Comparison of ENCODE assay signal across 8 mouse cellular contexts in genomic region chr1:168356970-168357441, GRCm38 (mm10).
A peak's percentile ranks its signal among the peaks of the same experiment; 100 is the strongest.
DNase-seq lines count a peak whose midpoint lies in the region; ATAC-seq and TF ChIP-seq lines count a peak whose summit lies in the region.

No protein-coding gene starts in this region.

- peak overlapping the region; percentile 33 for H3K4me2 ChIP-seq in intestine, embryonic 15.5 days (replicated peaks)
- 0 out of 2 replicates have a peak overlapping the region, but pooled peaks have one; percentile 5 for H3K4me2 ChIP-seq in liver, embryonic 14.5 days (ENCODE audit: low read depth)
- peak overlapping the region; percentile 2; the same call in 1 of the 2 replicates for H3K4me2 ChIP-seq in stomach, postnatal 0 days (replicated peaks; ENCODE audit: low read depth)

- no peaks in the 10 kb centered on the region; the same call in 1 of the 2 replicates for H3K36me3 ChIP-seq in ES-E14 (ENCODE audit: control insufficient read depth, insufficient read depth, low read length, poor library complexity, severe bottlenecking)
- no peaks in the 10 kb centered on the region for H3K36me3 ChIP-seq in intestine, embryonic 15.5 days
- no peaks in the 10 kb centered on the region for H3K36me3 ChIP-seq in liver, embryonic 14.5 days (replicated peaks; ENCODE audit: control insufficient read depth, insufficient read depth, low read depth)
- no peaks in the 10 kb centered on the region for H3K36me3 ChIP-seq in stomach, postnatal 0 days (ENCODE audit: control insufficient read depth, insufficient read depth, low read length)

- in situ Hi-C loops in ES-E14 (cut with MboI; ENCODE audit: low sequenced_read_pairs in 2 of 2, unreplicated experiment in 2 of 2): no loop called here

- no peak for TF ChIP-seq EP300 in liver, embryonic 14.5 days (IDR thresholded peaks at IDR 0.05; ENCODE audit: low read depth)
- no peak for TF ChIP-seq EP300 in stomach, postnatal 0 days (optimal IDR thresholded peaks at IDR 0.05)

- TF ChIP-seq CTCF in liver, embryonic 14.5 days (IDR thresholded peaks at IDR 0.05; ENCODE audit: low read depth): no peak
- TF ChIP-seq CTCF in stomach, postnatal 0 days (IDR thresholded peaks at IDR 0.05; ENCODE audit: low read depth): no peak

- H3K4me3 ChIP-seq in ES-E14 (ENCODE audit: insufficient read depth in 1 of 2, low read depth in 1 of 2, low read length in 2 of 2, poor library complexity in 1 of 2, severe bottlenecking in 1 of 2): peak overlapping the region in 1 of 2 experiments; percentile 31; a peak in 1 of 4 replicates
- H3K4me3 ChIP-seq in intestine, embryonic 15.5 days (replicated peaks): no peak overlapping the region
- no peak overlapping the region for H3K4me3 ChIP-seq in liver, embryonic 14.5 days (ENCODE audit: insufficient read depth in 1 of 2, low read depth in 2 of 2, low read length in 2 of 2)
- H3K4me3 ChIP-seq in stomach, postnatal 0 days (ENCODE audit: low read depth, low read length): 0 out of 2 replicates have a peak overlapping the region, but pooled peaks have one; percentile 14

- 34% methylated on average over 14 of the region's 14 CpGs for WGBS in intestine, embryonic 15.5 days
- WGBS in liver, embryonic 14.5 days (ENCODE audit: insufficient replicate concordance): 19% methylated on average over 14 of the region's 14 CpGs
- 35% methylated on average over 14 of the region's 14 CpGs for WGBS in stomach, postnatal 0 days

- peak; percentile 33 for DNase-seq in ES-E14 (ENCODE audit: low read depth, low spot score)
- peak; percentile 73 for DNase-seq in embryo, embryonic 10 days (ENCODE audit: low spot score)
- DNase-seq in liver, embryonic 14.5 days (ENCODE audit: low read depth in 3 of 3, low spot score in 3 of 3): no peak
- peak; percentile 79 for DNase-seq in stomach, postnatal 0 days (ENCODE audit: low spot score)
- DNase-seq in natural killer cell, adult 2 months (ENCODE audit: low spot score in 2 of 2): no peak
- DNase-seq in adrenal gland, adult 8-10 months: no peak
- no peak for DNase-seq in adipocyte (ENCODE audit: low spot score)

- H3K9ac ChIP-seq in ES-E14 (ENCODE audit: insufficient read depth, low read depth, low read length, poor library complexity, severe bottlenecking): no peak overlapping the region; the same call in 1 of the 2 replicates
- H3K9ac ChIP-seq in intestine, embryonic 15.5 days: no peak overlapping the region
- no peak overlapping the region for H3K9ac ChIP-seq in liver, embryonic 14.5 days (replicated peaks)
- H3K9ac ChIP-seq in stomach, postnatal 0 days (ENCODE audit: low read length): no peak overlapping the region

- H3K9me3 ChIP-seq in ES-E14 (ENCODE audit: control insufficient read depth, insufficient read depth, low read depth, low read length): no peaks in the 10 kb centered on the region
- no peaks in the 10 kb centered on the region for H3K9me3 ChIP-seq in intestine, embryonic 15.5 days
- no peaks in the 10 kb centered on the region for H3K9me3 ChIP-seq in liver, embryonic 14.5 days (ENCODE audit: control insufficient read depth, low read length)
- no peaks in the 10 kb centered on the region for H3K9me3 ChIP-seq in stomach, postnatal 0 days (ENCODE audit: control insufficient read depth, low read length)

- peak; percentile 79 for ATAC-seq in intestine, embryonic 15.5 days
- peak; percentile 54; the same call in 1 of the 2 replicates for ATAC-seq in liver, embryonic 14.5 days (ENCODE audit: insufficient read depth)
- peak; percentile 89 for ATAC-seq in stomach, postnatal 0 days (ENCODE audit: low FRiP score, low TSS enrichment)

- H3K27ac ChIP-seq in ES-E14 (ENCODE audit: insufficient read depth, low read depth, low read length, poor library complexity, severe bottlenecking): no peak overlapping the region
- H3K27ac ChIP-seq in intestine, embryonic 15.5 days: no peak overlapping the region
- no peak overlapping the region for H3K27ac ChIP-seq in liver, embryonic 14.5 days
- no peak overlapping the region for H3K27ac ChIP-seq in stomach, postnatal 0 days (replicated peaks)

- H3K27me3 ChIP-seq in intestine, embryonic 15.5 days (replicated peaks): no peaks in the 10 kb centered on the region
- no peaks in the 10 kb centered on the region for H3K27me3 ChIP-seq in liver, embryonic 14.5 days (ENCODE audit: control insufficient read depth, insufficient read depth, low read length)
- H3K27me3 ChIP-seq in stomach, postnatal 0 days (ENCODE audit: control insufficient read depth, insufficient read depth, low read length): no peaks in the 10 kb centered on the region

- peaks cover 0 to 12% of the 10 kb centered on the region in 2 experiments; a peak in 1 of 4 replicates for H3K4me1 ChIP-seq in ES-E14 (ENCODE audit: control insufficient read depth in 2 of 2, insufficient read depth in 2 of 2, low read length in 2 of 2, poor library complexity in 1 of 2)
- H3K4me1 ChIP-seq in intestine, embryonic 15.5 days (replicated peaks): peaks cover 15% of the 10 kb centered on the region
- H3K4me1 ChIP-seq in liver, embryonic 14.5 days (replicated peaks; ENCODE audit: control insufficient read depth in 2 of 2, insufficient read depth in 2 of 2, low read length in 1 of 2): peaks cover 0 to 14% of the 10 kb centered on the region in 2 experiments; a peak in 3 of 4 replicates
- peaks cover 6% of the 10 kb centered on the region for H3K4me1 ChIP-seq in stomach, postnatal 0 days (replicated peaks; ENCODE audit: control insufficient read depth, insufficient read depth)

TF ChIP-seq in ES-E14, 5 proteins besides CTCF, POLR2A, EP300 and RAD21:
- TF ChIP-seq HCFC1 (IDR thresholded peaks at IDR 0.05; ENCODE audit: borderline replicate concordance, insufficient read depth, low read length): no peak
- TF ChIP-seq CHD2 (IDR thresholded peaks at IDR 0.05; ENCODE audit: low read depth, low read length): no peak
- no peak for TF ChIP-seq ZC3H11A (IDR thresholded peaks at IDR 0.05; ENCODE audit: borderline replicate concordance, low read depth, low read length)
- TF ChIP-seq MAFK (IDR thresholded peaks at IDR 0.05; ENCODE audit: insufficient read depth, low read depth, low read length): no peak
- TF ChIP-seq ZNF384 (IDR thresholded peaks at IDR 0.05; ENCODE audit: low read depth, low read length): no peak
TF ChIP-seq in ES-E14: peak in this region for 0.

Comparison
In these comparisons a context has a peak if more than half of its experiments do, and no peak if none do; other contexts are left out.
1. DNase-seq: peak in ES-E14 (single experiment), embryo, embryonic 10 days (single experiment) and stomach, postnatal 0 days (single experiment); none in liver, embryonic 14.5 days (0 of 3), natural killer cell, adult 2 months (0 of 2), adrenal gland, adult 8-10 months (single experiment) and adipocyte (single experiment).
2. Peak in every context shown above with its lines, with median percentiles within 50 percentile points of each other: ATAC-seq and H3K4me2 ChIP-seq.